Mouse (Mus musculus) mature B cell (primary cell): ENCODE data around the gene Cpm.

Source experiments
- in situ Hi-C: fragments of 300-500 bp; cut with MboI; formaldehyde crosslinking; loops from 2 replicates; pipeline ENCODE4 v1.14.3; 2019

Gene Cpm

DNA sequence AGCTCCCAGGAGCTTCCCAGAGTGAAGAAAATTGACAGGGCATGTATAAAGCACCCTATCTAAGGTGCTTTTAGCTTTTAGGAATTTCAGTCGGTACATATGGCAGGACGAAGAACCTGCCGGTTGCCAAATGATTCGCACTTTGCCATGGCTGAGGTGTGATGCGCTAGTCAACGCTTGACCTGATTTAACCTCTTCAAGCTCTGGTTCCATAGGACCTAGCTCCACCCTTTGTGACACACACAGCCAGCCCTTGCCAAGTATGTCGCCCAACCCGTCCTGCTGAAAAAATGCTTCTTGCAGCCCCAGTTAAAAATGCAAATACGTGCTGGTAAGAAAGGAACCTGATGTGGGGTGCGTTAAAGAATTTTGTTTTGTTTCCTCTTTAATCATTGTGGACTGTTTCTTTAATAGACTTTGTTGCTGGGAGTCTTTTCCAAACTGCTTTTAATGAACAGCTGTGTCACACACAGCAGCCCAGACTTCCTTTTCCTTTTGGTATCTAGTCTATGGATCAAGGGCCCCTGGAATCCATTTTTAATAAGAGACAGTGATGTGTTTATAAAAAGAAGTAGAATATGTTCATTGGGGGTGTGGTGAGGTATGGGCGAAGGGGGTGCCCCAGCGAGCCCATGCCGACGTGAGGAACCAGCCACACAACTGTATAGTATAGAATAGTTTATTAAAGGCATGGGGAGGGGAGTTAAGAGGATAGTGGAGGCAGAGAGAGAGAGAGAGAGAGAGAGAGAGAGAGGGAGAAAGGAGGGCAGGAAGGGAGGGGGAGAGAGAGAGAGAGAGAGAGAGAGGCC lies 34.0 kb downstream of the Cpm start:
- in situ Hi-C loops = no loop called here

DNA sequence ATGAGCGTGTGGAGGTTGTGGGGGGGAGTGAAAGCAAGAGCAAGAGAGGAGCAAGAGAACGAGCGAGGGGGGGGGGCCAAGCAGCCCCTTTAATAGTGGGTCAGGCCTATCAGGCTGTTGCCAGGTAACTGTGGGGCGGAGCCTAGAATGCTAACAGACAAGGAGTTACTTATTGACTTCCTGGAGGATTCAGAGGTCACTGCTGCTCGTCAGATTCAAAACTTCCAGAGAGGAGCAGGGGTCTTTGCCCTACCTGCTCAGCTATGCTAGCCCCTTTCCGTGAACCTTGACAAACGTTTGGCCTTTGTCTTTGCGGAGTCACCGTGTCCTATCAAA lies 34.5 kb downstream of the Cpm start:
- in situ Hi-C loops = no loop called here

DNA sequence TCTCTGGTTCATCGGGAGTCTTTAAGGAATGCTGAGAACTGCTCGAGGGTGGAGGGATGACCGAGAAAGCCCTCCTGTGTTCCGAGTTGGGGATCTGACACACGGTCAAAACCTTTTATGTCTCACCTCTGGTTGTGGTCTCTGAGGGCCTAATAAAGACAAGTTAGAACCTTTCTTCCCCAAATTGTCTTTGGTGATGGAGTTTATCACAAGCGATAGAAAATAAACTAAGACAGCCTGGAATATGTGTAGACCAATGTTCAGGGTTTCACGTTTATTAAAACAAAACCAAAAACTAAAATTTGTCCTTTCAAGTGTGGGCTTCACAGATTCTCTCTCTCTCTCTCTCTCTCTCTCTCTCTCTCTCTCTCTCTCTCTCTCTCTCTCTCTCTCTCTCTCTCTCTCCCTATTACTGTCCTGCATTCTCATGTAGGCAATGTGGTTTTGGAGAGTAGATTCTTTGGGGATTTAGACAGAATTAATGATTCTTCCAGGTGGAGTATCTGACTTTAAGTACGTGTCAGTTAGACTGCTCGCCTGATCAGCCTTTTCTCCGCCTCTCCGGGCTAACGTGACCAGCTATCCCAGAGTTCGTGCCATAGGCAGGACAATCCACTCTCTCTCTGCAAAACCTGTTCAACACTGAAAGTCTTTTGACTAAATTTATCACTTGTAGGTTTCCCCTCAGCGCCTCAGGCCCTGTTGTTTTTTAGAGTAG lies 35.1 kb downstream of the Cpm start:
- in situ Hi-C loops = no loop called here

DNA sequence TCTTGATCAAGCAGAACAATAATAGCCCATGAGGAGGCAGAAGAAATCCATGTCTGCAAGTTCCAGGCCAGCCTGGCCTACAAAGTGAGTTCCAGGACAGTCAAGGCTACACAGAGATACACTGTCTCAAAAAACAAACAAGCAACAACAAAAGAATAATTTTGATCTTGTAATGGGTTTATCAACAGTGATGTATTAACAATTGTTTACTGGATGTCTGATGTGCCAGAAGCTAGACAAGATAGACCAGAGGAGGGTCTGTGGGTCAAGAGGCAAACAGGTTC lies 35.6 kb downstream of the Cpm start:
- in situ Hi-C loops = no loop called here

DNA sequence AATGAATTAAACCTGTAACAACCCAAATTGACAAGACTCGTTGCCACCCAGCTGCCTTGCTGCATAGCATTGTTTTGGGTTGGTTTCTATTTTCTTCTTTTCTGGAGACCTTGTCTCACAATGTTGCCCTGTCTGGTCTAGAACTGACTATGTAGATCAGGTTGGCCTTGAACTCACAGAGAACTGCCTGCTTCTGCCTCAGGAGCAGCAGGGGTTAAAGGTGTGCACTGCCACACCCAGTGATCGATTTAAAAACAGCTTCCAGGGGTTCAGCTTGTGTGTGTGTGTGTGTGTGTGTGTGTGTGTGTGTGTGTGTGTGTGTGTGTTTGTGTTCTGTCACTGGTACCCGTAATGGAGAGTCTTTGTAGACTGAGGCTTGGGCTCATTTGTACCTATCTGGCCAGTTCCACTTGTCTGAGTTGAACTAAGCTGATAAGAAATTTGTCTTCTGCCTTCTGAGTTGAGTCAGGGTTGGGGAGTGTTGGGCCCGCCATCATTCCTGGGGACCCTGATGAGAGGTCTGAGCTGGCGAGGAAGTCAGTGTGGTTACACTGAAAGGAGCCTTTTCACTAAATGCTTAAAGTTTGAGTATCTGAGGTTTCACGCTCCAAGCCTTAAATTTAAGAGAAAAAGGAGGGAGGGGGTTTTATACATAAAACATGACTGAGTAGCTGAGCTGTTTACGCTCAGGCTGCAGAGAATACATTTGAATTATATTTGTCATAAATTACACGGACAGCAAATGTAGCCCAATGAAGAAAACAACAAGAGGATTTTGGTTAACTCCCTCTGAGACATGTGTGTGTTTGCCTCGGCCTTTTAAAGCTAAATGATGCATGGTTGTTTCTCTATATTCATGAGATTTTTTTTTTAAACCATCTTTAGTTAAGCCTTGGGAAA lies 36.3 kb downstream of the Cpm start:
- in situ Hi-C loops = no loop called here

DNA sequence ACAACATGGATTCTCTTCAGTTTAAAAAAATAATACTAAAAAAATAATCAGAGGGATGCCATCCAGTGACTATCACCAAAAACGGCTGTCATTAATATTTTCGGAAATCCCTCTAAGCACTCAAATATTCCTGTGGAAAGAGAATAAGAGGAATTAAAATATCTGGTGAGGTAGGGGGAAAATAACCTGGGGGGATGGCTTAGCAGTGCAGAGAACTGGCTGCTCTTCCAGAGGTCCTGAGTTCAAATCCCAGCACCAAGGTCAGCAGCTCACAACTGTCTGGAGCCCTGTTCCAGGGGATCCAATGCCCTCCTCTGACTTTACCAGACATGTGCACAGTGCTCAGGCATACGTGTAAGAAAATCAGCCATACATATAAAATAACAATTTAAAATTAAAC lies 37.1 kb downstream of the Cpm start:
- in situ Hi-C loops = no loop called here

DNA sequence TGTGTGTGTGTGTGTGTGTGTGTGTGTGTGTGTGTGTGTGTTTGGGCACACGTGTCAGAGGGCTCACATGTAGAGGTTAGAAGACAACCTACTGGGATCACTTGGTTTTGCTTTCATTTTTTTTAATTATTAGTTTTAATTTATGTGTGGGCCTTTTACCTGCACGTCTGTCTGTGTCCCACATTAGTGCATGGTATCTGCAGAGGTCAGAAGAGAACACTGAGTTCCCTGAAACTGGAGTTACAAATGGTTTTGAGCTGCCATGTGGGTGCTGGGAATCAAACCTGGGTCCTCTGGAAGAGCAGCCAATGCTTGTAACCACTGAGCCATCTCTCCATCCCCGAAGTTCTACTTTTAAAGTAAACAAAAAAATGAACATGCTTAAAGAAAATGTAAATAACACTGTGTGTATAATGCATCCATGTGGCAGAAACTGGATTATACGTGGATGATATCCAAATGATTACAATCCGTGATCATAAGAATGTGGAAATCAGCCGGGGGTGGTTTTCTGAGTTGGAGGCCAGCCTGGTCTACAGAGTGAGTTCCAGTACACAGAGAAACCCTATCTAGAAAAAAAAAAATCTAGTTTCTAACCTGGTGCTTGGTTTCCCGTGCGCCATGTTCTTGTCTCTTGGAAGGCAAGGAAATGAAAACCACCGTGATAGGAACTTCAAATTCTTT lies 37.8 kb downstream of the Cpm start:
- in situ Hi-C loops = no loop called here

DNA sequence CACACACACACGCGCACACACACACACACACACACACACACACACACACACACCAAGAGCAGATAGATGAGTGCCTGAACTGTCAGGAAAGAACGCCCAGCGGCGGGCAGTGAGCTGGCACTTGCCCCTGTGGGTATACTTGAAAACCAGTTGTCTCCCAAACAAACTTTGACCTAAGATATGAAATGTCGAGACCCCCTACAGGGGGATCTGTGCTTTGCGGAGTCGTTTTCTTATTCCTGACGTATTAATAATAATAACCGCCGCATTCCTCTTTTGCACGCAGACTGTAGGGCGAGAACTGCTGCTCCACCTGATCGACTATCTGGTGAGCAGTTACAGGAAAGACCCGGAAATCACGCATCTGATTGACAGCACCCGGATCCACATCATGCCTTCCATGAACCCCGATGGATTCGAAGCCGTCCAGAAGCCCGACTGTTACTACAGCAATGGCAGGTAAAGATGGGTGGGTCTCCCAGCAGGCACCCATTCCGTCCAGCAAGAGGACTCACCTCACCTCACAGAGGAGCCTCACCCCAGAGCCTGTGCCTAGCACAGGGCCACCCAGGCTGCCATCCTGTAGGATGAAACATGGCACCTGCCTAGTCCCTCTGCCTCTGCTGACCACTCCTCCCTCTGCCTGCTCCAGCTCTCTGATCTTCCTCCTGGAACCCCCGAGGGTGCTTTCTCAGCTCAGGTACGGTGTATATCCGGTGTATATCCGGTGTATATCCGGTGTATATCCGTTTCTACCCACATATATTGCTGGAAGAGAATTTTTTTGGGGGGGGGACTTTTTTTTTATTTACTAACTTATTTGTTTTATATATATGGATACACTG lies 38.6 kb downstream of the Cpm start:
- in situ Hi-C loops = no loop called here

DNA sequence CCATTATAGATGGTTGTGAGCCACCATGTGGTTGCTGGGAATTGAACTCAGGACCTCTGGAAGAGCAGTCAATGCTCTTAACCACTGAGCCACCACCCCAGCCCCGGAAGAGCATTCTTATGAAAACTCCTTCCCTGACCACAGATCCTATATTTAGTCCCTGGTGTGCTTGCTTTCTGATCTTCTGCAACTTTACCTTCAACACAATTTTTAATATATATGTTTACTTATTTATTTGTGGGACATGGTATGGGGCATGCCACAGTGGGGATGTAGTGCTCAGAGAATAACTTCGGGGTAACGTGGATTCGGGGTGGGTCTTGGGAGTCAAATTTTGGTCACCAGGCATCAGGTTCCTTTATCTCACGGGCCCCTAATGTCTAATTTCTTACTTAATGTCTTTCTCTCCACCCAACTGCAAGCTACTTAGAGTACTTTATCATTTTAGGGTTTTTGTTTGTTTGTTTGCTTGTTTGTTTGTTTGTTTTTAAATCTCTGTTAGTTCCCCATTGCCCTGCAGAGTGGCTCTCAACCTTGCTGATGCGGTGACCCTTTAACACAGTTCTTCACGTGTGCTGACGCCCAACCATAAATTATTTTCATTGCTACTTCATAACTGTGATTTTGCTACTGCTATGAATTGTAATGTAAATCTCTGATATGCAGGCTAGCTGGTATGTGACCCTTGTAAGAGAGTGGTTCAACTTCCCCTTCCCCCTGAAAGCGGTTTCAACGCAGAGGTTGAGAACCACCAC lies 39.4 kb downstream of the Cpm start:
- in situ Hi-C loops = no loop called here

DNA sequence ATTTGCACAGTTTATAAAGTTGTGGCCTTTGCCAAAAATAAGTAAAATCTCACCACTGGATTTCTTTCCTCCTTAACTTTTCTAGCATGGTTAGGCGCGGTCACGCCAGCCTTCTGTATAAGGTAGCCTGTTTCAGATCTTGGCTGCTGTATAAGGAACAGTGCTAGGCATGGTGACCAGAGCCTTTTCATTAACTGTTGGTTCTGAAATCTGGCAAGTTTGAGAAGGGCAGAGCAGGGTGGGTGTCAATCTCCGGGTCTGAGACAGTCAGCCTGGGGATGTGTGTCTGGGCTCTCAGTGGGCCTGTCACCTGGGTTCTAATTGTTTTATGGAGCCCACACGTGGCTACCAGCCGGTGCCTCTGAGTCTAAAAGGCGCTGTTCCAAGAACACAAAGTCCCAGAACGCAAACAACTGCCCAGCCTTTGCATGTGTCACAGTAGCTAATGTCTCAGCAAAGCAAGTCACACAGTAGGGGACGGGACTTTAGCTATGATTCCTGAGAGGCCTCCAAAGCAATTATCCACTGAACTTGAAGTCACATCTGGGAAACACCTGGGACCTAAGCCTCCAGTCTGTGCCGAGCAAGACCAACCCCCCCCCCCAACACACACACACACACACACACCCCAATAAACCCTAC lies 40.3 kb downstream of the Cpm start:
- in situ Hi-C loops = no loop called here

DNA sequence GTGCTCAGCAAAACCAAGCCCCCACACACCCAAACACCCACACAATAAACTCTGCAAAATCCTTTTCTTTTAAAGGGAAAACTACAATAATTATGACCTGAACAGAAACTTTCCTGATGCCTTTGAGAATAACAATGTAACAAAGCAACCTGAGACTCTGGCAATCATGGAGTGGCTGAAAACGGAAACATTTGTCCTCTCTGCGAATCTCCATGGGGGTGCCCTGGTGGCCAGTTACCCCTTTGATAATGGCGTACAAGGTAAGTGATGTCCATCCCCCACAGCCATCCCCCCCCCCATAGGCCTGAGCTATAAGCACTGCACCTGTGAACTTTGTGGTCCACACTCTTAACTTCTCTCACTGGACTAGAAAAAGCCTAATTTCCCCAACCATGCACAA lies 40.8 kb downstream of the Cpm start:
- in situ Hi-C loops = no loop called here

DNA sequence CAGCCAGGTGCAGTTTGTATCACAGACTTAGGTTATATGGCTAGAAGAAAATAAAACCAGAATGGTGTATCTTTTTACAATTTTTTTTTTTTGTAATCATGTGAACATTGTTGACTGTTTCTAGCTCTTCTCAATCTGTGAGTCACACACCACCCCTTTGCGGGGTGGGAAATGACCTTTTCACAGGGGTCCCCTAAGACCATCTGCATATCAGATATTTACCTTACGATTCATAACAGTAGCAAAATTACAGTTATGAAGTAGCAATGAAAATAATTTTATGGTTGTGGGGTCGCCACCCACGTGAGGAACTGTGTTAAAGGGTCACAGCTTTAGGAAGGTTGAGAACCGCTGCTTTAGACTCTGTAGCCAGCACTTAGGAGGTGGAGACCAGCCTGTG lies 41.5 kb downstream of the Cpm start:
- in situ Hi-C loops = no loop called here

DNA sequence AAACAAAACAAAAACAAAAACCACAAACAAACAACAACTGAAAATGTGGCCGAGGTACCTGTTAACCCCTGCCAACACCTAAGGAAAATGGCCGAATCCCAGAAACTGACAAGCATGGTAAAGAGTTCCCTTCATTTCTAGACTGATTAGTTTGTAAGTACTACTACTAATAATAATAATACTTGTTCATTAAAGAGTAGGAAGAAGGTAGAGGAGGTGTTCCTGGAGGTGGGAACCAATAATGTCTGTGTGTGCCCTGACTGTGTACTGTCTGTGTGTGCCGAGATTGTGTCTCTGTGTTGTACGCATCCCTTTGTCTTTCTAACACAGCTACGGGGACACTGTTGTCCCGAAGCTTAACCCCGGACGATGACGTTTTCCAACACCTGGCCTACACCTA lies 42.0 kb downstream of the Cpm start:
- in situ Hi-C loops = no loop called here

DNA sequence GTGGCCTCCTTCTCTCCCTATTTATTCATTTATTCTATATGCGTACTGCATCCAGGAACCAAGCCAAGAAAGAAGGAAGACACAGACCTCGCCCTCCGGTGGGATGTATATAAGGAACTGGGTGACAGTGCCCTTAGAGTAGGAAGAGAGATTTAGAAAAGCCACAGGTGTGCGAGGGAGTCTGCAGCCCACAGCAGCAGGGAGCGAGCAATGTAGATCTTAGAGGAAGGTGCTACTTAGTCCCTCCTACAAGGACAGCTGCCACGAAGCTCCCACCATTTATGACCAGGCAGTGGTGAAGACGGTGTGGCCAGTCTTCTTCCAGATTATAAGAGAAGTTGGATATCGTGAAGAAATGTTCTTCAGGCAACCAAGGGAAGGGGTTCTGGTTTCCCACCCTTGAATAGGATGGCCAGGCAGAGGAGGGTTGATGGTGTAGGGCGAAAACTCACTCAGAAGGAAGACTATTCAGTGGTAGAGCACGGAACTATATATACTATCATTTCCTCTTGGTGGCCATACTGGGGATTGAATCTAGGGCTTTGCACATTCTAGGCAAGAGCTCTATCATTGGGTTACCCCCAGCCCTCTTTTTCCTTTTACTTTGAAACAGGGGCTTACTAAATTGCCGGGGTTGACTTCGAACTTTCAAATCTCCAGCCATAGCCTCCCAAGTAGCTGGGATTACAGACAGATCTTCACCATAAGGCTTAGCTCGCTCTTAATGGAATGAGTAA lies 42.8 kb downstream of the Cpm start:
- in situ Hi-C loops = no loop called here

DNA sequence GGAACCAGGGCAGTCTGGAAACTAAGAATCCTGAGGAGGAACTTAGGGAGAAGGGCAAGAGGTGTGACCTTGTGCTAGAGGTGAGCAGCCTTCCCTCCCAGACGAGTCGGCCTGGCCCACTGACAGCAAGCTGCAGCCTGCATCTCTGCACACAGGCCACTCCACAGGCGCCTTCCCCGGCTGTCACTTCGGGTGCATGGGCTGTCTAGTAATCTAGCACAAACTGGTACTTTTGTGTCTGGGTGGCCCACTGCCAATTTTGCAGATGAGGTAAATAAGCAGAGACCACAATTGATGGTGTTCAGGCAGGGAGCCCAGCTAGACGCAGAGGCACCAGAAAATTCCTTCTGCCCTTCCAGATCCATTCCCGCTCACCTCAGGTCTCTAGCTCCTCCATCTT lies 43.4 kb downstream of the Cpm start:
- in situ Hi-C loops = no loop called here

DNA sequence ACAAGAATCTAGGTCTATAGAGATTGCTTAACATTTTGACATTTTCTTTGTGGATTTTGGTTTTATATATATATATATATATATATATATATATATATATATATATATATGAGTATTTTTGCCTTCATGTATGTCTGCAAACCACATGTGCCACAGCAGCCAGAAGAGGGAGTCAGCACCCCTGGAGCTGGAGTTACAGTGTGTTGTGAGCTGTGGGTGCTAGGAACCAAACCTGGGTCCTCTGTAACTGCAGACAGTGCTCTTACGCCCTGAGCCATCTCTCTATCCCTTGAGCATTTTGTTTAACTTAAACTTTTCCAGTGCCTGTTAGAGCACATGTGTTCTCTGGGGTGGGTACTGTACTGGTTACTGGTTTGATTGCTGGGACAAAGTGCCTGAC lies 44.6 kb downstream of the Cpm start:
- in situ Hi-C loops = no loop called here

DNA sequence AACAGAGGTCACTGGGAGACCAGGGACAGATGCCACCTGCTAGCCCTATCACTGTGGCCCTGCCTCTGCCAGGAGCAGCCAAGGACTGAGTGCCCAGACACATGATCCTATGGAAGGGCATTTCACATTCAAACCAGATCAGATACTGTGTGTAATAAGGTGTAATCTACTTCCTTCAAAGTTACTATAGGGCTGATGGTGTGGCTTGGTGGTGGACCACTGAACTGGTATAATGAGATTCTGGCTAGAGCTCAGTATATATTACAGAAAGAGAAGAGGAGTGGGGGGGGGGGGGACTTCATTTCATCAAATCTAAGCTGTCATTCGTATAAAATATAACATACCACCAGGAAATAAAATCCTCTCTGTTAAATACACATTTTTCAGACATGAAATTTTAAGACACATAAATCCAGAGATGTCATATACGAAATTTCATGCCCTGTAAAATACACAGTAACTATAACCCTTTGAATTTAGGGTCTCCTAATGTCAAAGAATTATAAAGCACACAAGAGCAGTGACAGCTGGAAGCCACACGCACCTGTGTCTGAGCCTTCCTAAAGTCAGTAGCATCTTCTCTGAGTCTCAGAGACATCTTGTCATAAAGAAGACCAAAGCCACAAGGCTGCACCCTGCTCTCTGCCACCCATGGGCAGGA lies 45.2 kb downstream of the Cpm start:
- in situ Hi-C loops = loop anchor here (5.0 kb wide), 1 partner anchor 217 kb away; no protein-coding TSS in a partner anchor

DNA sequence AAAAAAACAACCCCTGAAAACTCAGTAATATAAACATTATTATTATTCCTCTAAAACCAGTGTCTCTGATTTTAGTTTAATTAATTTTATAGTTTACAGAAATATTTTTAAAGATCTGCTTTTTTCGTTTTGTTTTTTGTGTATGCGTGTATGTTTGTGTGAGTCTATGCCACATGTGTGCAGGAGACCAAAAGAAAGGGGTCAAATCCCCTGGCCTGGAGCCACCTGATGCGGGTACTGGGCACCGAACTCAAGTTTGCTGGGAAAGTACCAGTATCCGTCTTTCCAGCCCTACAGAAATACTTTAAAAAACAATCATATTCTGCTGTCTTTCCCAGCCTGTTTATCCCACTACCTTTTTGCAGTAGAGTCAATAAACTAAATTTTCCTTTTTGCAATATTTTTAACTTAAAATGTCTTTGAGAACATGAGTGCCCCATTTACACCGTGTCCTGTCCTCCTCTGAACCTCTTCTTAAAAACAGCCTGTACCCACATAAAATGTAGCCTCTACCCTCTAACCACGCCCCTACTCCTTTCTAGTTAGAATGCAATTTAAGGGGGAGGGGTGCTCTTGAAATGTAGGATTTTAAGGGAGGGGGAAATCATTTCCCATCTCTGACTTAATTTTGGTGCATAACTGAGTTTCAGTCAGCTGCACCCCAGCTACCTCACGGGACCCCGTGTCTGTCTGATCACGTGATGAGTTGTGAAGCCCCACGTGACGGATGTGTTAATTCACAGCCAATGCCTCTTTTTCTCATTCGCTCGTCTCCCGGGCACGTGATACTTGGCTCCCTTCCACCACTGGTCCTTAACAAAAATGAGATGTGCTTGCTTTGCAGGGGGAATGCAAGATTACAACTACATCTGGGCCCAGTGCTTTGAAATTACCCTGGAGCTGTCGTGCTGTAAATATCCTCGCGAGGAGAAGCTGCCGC lies 46.1 kb downstream of the Cpm start:
- in situ Hi-C loops = loop anchor here (5.0 kb wide), 1 partner anchor 218 kb away; no protein-coding TSS in a partner anchor
